Mouse (Mus musculus): ENCODE results near the gene Olfr1302. TPM values are rescaled to one million over a fixed set of nuclear protein-coding genes. Genes with fewer than 3 reads are reported as not detected.

Olfr1302 gene
- total and polyA plus RNA-seq, 3 experiments, result not detected

DNA sequence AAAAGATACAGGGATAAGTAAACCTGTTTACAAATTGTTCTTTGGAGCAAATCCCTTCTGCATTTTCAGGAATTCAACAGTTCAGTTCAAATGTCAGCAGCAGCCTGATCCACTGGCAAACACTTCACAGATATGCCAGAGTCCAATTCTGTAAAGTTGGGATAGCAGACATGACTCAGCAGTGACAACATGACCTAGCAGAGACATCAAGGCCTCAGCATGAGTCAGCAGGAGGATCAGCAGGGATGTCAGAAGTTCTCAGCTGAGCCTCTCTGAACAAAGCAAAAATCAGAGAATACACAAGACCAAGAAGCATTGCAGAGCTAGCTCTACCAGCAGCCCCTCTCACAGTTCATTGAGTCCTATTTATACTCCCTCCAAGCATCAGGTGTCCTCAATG lies 35.7 kb downstream of the Olfr1302 start:
- no peaks in the 10 kb centered on the region; a peak in 1 of 4 replicates for H3K27me3 ChIP-seq (ENCODE audit: control insufficient read depth in 1 of 2, insufficient read depth in 2 of 2, low read length in 2 of 2)
- peak; percentile 4 for DNase-seq (ENCODE audit: low read depth, low spot score)
- no peak overlapping the region for H3K9ac ChIP-seq (ENCODE audit: control insufficient read depth, low read depth, low read length, poor library complexity, severe bottlenecking)
- H3K4me1 ChIP-seq (ENCODE audit: control insufficient read depth in 1 of 2, insufficient read depth in 2 of 2, low read length in 2 of 2), result no peaks in the 10 kb centered on the region
- TF ChIP-seq KAT2A (conservative IDR thresholded peaks at IDR 0.05; ENCODE audit: low read depth, low read length) (no peak), RCOR1 (IDR thresholded peaks at IDR 0.05; ENCODE audit: low read depth, low read length) (no peak), MAX (IDR thresholded peaks at IDR 0.05; ENCODE audit: low read length) (no peak), MAFK (IDR thresholded peaks at IDR 0.05; ENCODE audit: borderline replicate concordance, low read depth, low read length) (no peak), TAL1 (IDR thresholded peaks at IDR 0.05; ENCODE audit: low read length) (no peak), ZC3H11A (IDR thresholded peaks at IDR 0.05; ENCODE audit: low read depth, low read length) (no peak), BHLHE40 (IDR thresholded peaks at IDR 0.05; ENCODE audit: borderline replicate concordance, low read depth, low read length) (no peak), EP300 (IDR thresholded peaks at IDR 0.05; ENCODE audit: low read depth in 1 of 2, low read length in 2 of 2) (no peak), HCFC1 (IDR thresholded peaks at IDR 0.05; ENCODE audit: low read depth, low read length) (no peak), MYB (IDR thresholded peaks at IDR 0.05; ENCODE audit: low read depth, low read length) (no peak), CHD1 (IDR thresholded peaks at IDR 0.05; ENCODE audit: low read depth, low read length) (no peak), ETS1 (IDR thresholded peaks at IDR 0.05; ENCODE audit: low read depth, low read length) (no peak), TCF12 (IDR thresholded peaks at IDR 0.05; ENCODE audit: low read depth, low read length) (no peak), CHD2 (IDR thresholded peaks at IDR 0.05; ENCODE audit: low read length) (no peak), E2F4 (IDR thresholded peaks at IDR 0.05; ENCODE audit: borderline replicate concordance, low read depth, low read length) (no peak), MAZ (IDR thresholded peaks at IDR 0.05; ENCODE audit: low read depth, low read length) (no peak), ZNF384 (IDR thresholded peaks at IDR 0.05; ENCODE audit: low read depth, low read length) (no peak)
- H3K4me3 ChIP-seq (ENCODE audit: control insufficient read depth in 1 of 2, insufficient read depth in 1 of 2, low read depth in 2 of 2, low read length in 2 of 2), result no peak overlapping the region
- no peaks in the 10 kb centered on the region for H3K79me2 ChIP-seq (ENCODE audit: control insufficient read depth, insufficient read depth, low read length, poor library complexity)
- H3K36me3 ChIP-seq (ENCODE audit: control insufficient read depth in 1 of 2, insufficient read depth in 2 of 2, low read length in 2 of 2), result no peaks in the 10 kb centered on the region
- no peaks in the 10 kb centered on the region for H3K9me3 ChIP-seq (replicated peaks; ENCODE audit: insufficient read depth, low read length)
- H3K27ac ChIP-seq (ENCODE audit: control insufficient read depth, low read depth, low read length), result no peak overlapping the region

- no peaks in the 10 kb centered on the region for H3K9me3 ChIP-seq (replicated peaks; ENCODE audit: insufficient read depth, low read length)
- no peaks in the 10 kb centered on the region for H3K79me2 ChIP-seq (ENCODE audit: control insufficient read depth, insufficient read depth, low read length, poor library complexity)
- no peaks in the 10 kb centered on the region for H3K36me3 ChIP-seq (ENCODE audit: control insufficient read depth in 1 of 2, insufficient read depth in 2 of 2, low read length in 2 of 2)
- no peaks in the 10 kb centered on the region for H3K4me1 ChIP-seq (ENCODE audit: control insufficient read depth in 1 of 2, insufficient read depth in 2 of 2, low read length in 2 of 2)
- no peak within 1 kb of the TSS for H3K9ac ChIP-seq (ENCODE audit: control insufficient read depth, low read depth, low read length, poor library complexity, severe bottlenecking)
- no peaks in the 10 kb centered on the region for H3K27me3 ChIP-seq (ENCODE audit: control insufficient read depth in 1 of 2, insufficient read depth in 2 of 2, low read length in 2 of 2)
- no peak for DNase-seq (ENCODE audit: low read depth, low spot score)
- TF ChIP-seq MAZ (IDR thresholded peaks at IDR 0.05; ENCODE audit: low read depth, low read length) (no peak), GATA1 (IDR thresholded peaks at IDR 0.05; ENCODE audit: low read depth, low read length) (no peak), JUND (IDR thresholded peaks at IDR 0.05; ENCODE audit: low read depth, low read length) (no peak), MYB (IDR thresholded peaks at IDR 0.05; ENCODE audit: low read depth, low read length) (no peak), ELF1 (IDR thresholded peaks at IDR 0.05; ENCODE audit: low read depth, low read length) (no peak), MYC (IDR thresholded peaks at IDR 0.05; ENCODE audit: low read depth, low read length) (no peak), SMC3 (IDR thresholded peaks at IDR 0.05; ENCODE audit: low read depth, low read length) (no peak), POLR2A (IDR thresholded peaks at IDR 0.05; ENCODE audit: control insufficient read depth in 1 of 2, insufficient read depth in 1 of 2, low read depth in 1 of 2, low read length in 2 of 2, poor library complexity in 1 of 2) (no peak), NRF1 (IDR thresholded peaks at IDR 0.05; ENCODE audit: insufficient read depth, low read depth, low read length, poor library complexity, severe bottlenecking) (no peak), ZKSCAN1 (IDR thresholded peaks at IDR 0.05; ENCODE audit: low read depth, low read length) (no peak), POLR2AphosphoS2 (IDR thresholded peaks at IDR 0.05; ENCODE audit: low read length) (no peak), ETS1 (IDR thresholded peaks at IDR 0.05; ENCODE audit: low read depth, low read length) (no peak), CHD2 (IDR thresholded peaks at IDR 0.05; ENCODE audit: low read length) (no peak), RCOR1 (IDR thresholded peaks at IDR 0.05; ENCODE audit: low read depth, low read length) (no peak), TBP (IDR thresholded peaks at IDR 0.05; ENCODE audit: low read depth, low read length) (no peak), MAX (IDR thresholded peaks at IDR 0.05; ENCODE audit: low read length) (no peak), CHD1 (IDR thresholded peaks at IDR 0.05; ENCODE audit: low read depth, low read length) (no peak), ZNF384 (IDR thresholded peaks at IDR 0.05; ENCODE audit: low read depth, low read length) (no peak), CTCF (IDR thresholded peaks at IDR 0.05 in 2 of 3, conservative IDR thresholded peaks at IDR 0.05 in 1 of 3; ENCODE audit: control insufficient read depth in 1 of 3, insufficient read depth in 1 of 3, low read depth in 2 of 3, low read length in 3 of 3, poor library complexity in 1 of 3, severe bottlenecking in 1 of 3) (no peak)
- no peak within 1 kb of the TSS for H3K4me3 ChIP-seq (ENCODE audit: control insufficient read depth in 1 of 2, insufficient read depth in 1 of 2, low read depth in 2 of 2, low read length in 2 of 2)
- no peak within 1 kb of the TSS for H3K27ac ChIP-seq (ENCODE audit: control insufficient read depth, low read depth, low read length)
These were observed 43.0 kb downstream of the Olfr1302 start, which contains the start of gene Olfr1303 for GRCm38 (mm10) chr2:111820240-111820639. Olfr1303 (minus strand) TSS chr2:111820340.
